Comparison of ENCODE assay signal across 15 mouse cellular contexts in the genomic region with DNA sequence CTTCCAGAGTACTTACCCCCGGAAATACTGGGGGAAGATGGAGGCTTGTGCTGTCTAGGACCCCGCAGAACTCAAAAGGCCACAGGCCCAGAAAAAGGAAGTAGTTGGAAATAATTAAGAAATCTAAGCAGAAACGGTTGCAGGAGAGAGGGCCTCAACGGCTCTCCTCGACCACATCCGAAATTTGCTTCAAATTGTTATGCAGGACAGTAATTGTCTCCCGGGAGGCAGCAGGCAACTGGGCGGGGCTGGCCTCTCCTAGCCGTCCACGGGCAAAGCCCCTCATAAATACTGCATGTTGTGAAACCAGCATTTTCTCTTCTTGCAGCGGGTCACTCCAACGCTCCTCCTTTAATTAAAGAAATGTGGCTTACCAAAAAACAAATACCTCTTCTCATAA.
DNase-seq lines count a peak whose midpoint lies in the region; ATAC-seq and TF ChIP-seq lines count a peak whose summit lies in the region.
"Had no signal": no experiment of that assay in that cellular context is flagged by ENCODE, and none has a peak within 500 bp of the region (broad histone marks: within the 10 kb centered on the region; RNA-seq: fewer than 3 reads in every experiment).

No protein-coding gene starts in this region.

- H3K36me3 ChIP-seq in kidney, postnatal 0 days (ENCODE audit: insufficient read depth, low read length) = no peaks in the 10 kb centered on the region
- H3K36me3 ChIP-seq in kidney, adult 2 months (ENCODE audit: control insufficient read depth, insufficient read depth, low read length) = no peaks in the 10 kb centered on the region
- no peaks in the 10 kb centered on the region for H3K36me3 ChIP-seq in midbrain, embryonic 16.5 days (ENCODE audit: control insufficient read depth, insufficient read depth, low read length)
- H3K36me3 ChIP-seq: embryonic facial prominence, embryonic 15.5 days had no signal

- H3K4me3 ChIP-seq in kidney, postnatal 0 days (replicated peaks; ENCODE audit: low read depth, low read length) = no peak overlapping the region
- no peak overlapping the region for H3K4me3 ChIP-seq in kidney, adult 2 months (ENCODE audit: insufficient read depth, low read depth, low read length)
- no peak overlapping the region for H3K4me3 ChIP-seq in midbrain, embryonic 16.5 days (ENCODE audit: low read depth, low read length)
- H3K4me3 ChIP-seq: embryonic facial prominence, embryonic 15.5 days; heart, adult 2 months; myocyte had no signal

- no peak overlapping the region for H3K4me2 ChIP-seq in kidney, postnatal 0 days (ENCODE audit: low read length)
- H3K4me2 ChIP-seq in midbrain, embryonic 16.5 days (ENCODE audit: low read length) = no peak overlapping the region
- H3K4me2 ChIP-seq: embryonic facial prominence, embryonic 15.5 days; hindbrain, embryonic 14.5 days had no signal

- H3K27ac ChIP-seq in kidney, postnatal 0 days = no peak overlapping the region
- no peak overlapping the region for H3K27ac ChIP-seq in kidney, adult 2 months (ENCODE audit: insufficient read depth, low read depth, low read length)
- H3K27ac ChIP-seq in midbrain, embryonic 16.5 days (ENCODE audit: low read length) = no peak overlapping the region
- H3K27ac ChIP-seq: embryonic facial prominence, embryonic 15.5 days; heart, adult 2 months; hindbrain, embryonic 14.5 days had no signal

- no peaks in the 10 kb centered on the region for H3K9me3 ChIP-seq in kidney, postnatal 0 days (replicated peaks; ENCODE audit: low read length)
- no peaks in the 10 kb centered on the region for H3K9me3 ChIP-seq in midbrain, embryonic 16.5 days (replicated peaks; ENCODE audit: control insufficient read depth, low read length, poor library complexity, severe bottlenecking)
- H3K9me3 ChIP-seq: embryonic facial prominence, embryonic 15.5 days had no signal

- H3K27me3 ChIP-seq in kidney, postnatal 0 days (ENCODE audit: insufficient read depth, low read length) = no peaks in the 10 kb centered on the region
- no peaks in the 10 kb centered on the region; the same call in 1 of the 2 replicates for H3K27me3 ChIP-seq in kidney, adult 2 months (replicated peaks; ENCODE audit: control insufficient read depth, insufficient read depth, low read length)
- no peaks in the 10 kb centered on the region for H3K27me3 ChIP-seq in midbrain, embryonic 16.5 days (ENCODE audit: control insufficient read depth, insufficient read depth, low read depth, low read length)
- H3K27me3 ChIP-seq: embryonic facial prominence, embryonic 15.5 days had no signal

- TF ChIP-seq CTCF in kidney, postnatal 0 days (IDR thresholded peaks at IDR 0.05; ENCODE audit: low read depth) = no peak
- no peak for TF ChIP-seq CTCF in kidney, adult 2 months (conservative IDR thresholded peaks at IDR 0.05; ENCODE audit: insufficient read depth, insufficient read length, low read depth, low read length)

- no peak for ATAC-seq in kidney, postnatal 0 days (replicated peaks; ENCODE audit: low FRiP score, low read depth)
- no peak for ATAC-seq in midbrain, embryonic 16.5 days

- WGBS in kidney, postnatal 0 days = 41% methylated on average over 12 of the region's 12 CpGs
- 50% methylated on average over 12 of the region's 12 CpGs for WGBS in kidney, adult 2 months
- WGBS in midbrain, embryonic 16.5 days = 50% methylated on average over 12 of the region's 12 CpGs

- no peaks in the 10 kb centered on the region for H3K4me1 ChIP-seq in kidney, postnatal 0 days (replicated peaks; ENCODE audit: insufficient read depth, low read length)
- no peaks in the 10 kb centered on the region for H3K4me1 ChIP-seq in kidney, adult 2 months (ENCODE audit: control insufficient read depth, insufficient read depth, low read length)
- H3K4me1 ChIP-seq in midbrain, embryonic 16.5 days (ENCODE audit: control insufficient read depth, insufficient read depth, low read length) = no peaks in the 10 kb centered on the region
- H3K4me1 ChIP-seq: embryonic facial prominence, embryonic 15.5 days had no signal

- H3K9ac ChIP-seq in kidney, postnatal 0 days (ENCODE audit: low read depth, low read length) = no peak overlapping the region
- no peak overlapping the region for H3K9ac ChIP-seq in midbrain, embryonic 16.5 days (ENCODE audit: low read depth, low read length)
- H3K9ac ChIP-seq: embryonic facial prominence, embryonic 15.5 days; hindbrain, embryonic 14.5 days had no signal

- peak; percentile 19 for DNase-seq in kidney, postnatal 0 days (ENCODE audit: low spot score)
- no peak for DNase-seq in kidney, adult 2 months
- peak; percentile 24 to 28 for DNase-seq in lung, postnatal 4 days
- DNase-seq in lung, postnatal 14 days = no peak
- peak; percentile 17 for DNase-seq in c-Kit-positive CD71-negative TER-119-negative erythroid progenitor cells, embryonic 14.5 days (ENCODE audit: low read depth)
- DNase-seq in monocyte, adult 2 months (ENCODE audit: low read depth in 1 of 2, low spot score in 2 of 2) = peak; percentile 11 to 17
- DNase-seq in cerebellum, adult 18-20 months = no peak
- DNase-seq: cerebellum, adult 11-12 months; heart, adult 2 months; kidney, adult 18-20 months; thymus, postnatal 36 days had no signal

- no peak for TF ChIP-seq POLR2A in kidney, adult 2 months (IDR thresholded peaks at IDR 0.05; ENCODE audit: low read depth, low read length)

Comparison
In these comparisons a context has a peak if more than half of its experiments do, and no peak if none do; other contexts are left out.
1. DNase-seq: peak in kidney, postnatal 0 days (single experiment), lung, postnatal 4 days (2 of 2), c-Kit-positive CD71-negative TER-119-negative erythroid progenitor cells, embryonic 14.5 days (single experiment) and monocyte, adult 2 months (2 of 2); none in kidney, adult 2 months (single experiment), lung, postnatal 14 days (single experiment) and cerebellum, adult 18-20 months (0 of 2).